Mouse (Mus musculus): ENCODE results near the gene Vmn2r86. TPM values are rescaled to one million over a fixed set of nuclear protein-coding genes. Genes with fewer than 3 reads are reported as not detected.
A peak's percentile ranks its signal among the peaks of the same experiment; 100 is the strongest.
"Not testable (repeated sequence)": the region's sequence is repeated elsewhere in the genome, so short reads cannot be mapped to it uniquely, and the experiment has no call there.

Gene Vmn2r86
- not detected in 2 replicates for polyA plus RNA-seq (2016; fragmentation: Nextera tagmentation; extraction: Ambion mirVana)

GRCm38 (mm10) chr10:130455950-130456349 is at the start of gene Vmn2r86:
Gene Vmn2r86 (minus strand): TSS chr10:130456050.
- H3K36me3 ChIP-seq (replicated peaks): not testable (repeated sequence)
- 85% methylated on average over 1 of the region's 1 CpGs for WGBS

GRCm38 (mm10) chr10:130497296-130497695 is 41.4 kb upstream of the Vmn2r86 start, which contains the start of gene Vmn2r87:
Gene Vmn2r87 (minus strand): TSS chr10:130497396.
- DNase-seq (ENCODE audit: low spot score): no peak
- Histone ChIP-seq H3K4me1 (no peaks in the 10 kb centered on the region), H3K27ac (replicated peaks) (no peak within 1 kb of the TSS), H3K9me3 (no peaks in the 10 kb centered on the region), H3K4me3 (no peak within 1 kb of the TSS), H3K27me3 (replicated peaks; ENCODE audit: low read depth, poor library complexity, severe bottlenecking) (no peaks in the 10 kb centered on the region), H3K36me3 (replicated peaks) (no peaks in the 10 kb centered on the region)

More at GRCm38 (mm10) chr10:130455950-130456349, at the start of gene Vmn2r86:
- H3K9me3 ChIP-seq; H3K27ac ChIP-seq (replicated peaks); H3K4me3 ChIP-seq; H3K27me3 ChIP-seq (replicated peaks; ENCODE audit: low read depth, poor library complexity, severe bottlenecking); H3K4me1 ChIP-seq; DNase-seq (ENCODE audit: low spot score): not testable (repeated sequence)

- 6% methylated on average over 36 of the region's 36 CpGs for WGBS
- peak overlapping the region; percentile 86 for H3K27ac ChIP-seq (replicated peaks)
- no peaks in the 10 kb centered on the region for H3K9me3 ChIP-seq
- peaks cover 5% of the 10 kb centered on the region; the same call in 1 of the 2 replicates for H3K4me1 ChIP-seq
- H3K36me3 ChIP-seq (replicated peaks): no peaks in the 10 kb centered on the region
- H3K27me3 ChIP-seq (replicated peaks; ENCODE audit: low read depth, poor library complexity, severe bottlenecking): no peaks in the 10 kb centered on the region
- DNase-seq (ENCODE audit: low spot score): peak; percentile 85
- peak overlapping the region; percentile 60 for H3K4me3 ChIP-seq
Observed at GRCm38 (mm10) chr10:130470311-130470760, 14.5 kb upstream of the Vmn2r86 start.

GRCm38 (mm10) chr10:130444776-130445175 is 11.1 kb downstream of the Vmn2r86 start:
- Histone ChIP-seq H3K27ac (replicated peaks) (no peak overlapping the region), H3K4me1 (no peaks in the 10 kb centered on the region), H3K27me3 (replicated peaks; ENCODE audit: low read depth, poor library complexity, severe bottlenecking) (no peaks in the 10 kb centered on the region), H3K4me3 (no peak overlapping the region), H3K9me3 (no peaks in the 10 kb centered on the region), H3K36me3 (replicated peaks) (no peaks in the 10 kb centered on the region)
- no peak for DNase-seq (ENCODE audit: low spot score)
- WGBS: 92% methylated on average over 21 of the region's 21 CpGs

GRCm38 (mm10) chr10:130434185-130434898 is 21.5 kb downstream of the Vmn2r86 start:
- H3K4me1 ChIP-seq; H3K9me3 ChIP-seq; H3K4me3 ChIP-seq; H3K27ac ChIP-seq (replicated peaks); H3K27me3 ChIP-seq (replicated peaks; ENCODE audit: low read depth, poor library complexity, severe bottlenecking); DNase-seq (ENCODE audit: low spot score); H3K36me3 ChIP-seq (replicated peaks): not testable (repeated sequence)
- WGBS: 85% methylated on average over 11 of the region's 11 CpGs

- H3K4me1 ChIP-seq; H3K9me3 ChIP-seq; H3K27me3 ChIP-seq (replicated peaks; ENCODE audit: low read depth, poor library complexity, severe bottlenecking): not testable (repeated sequence)
Observed at GRCm38 (mm10) chr10:130429603-130430002, 26.2 kb downstream of the Vmn2r86 start, which contains the start of gene Vmn2r85. Gene Vmn2r85 (minus strand): TSS chr10:130429703.

GRCm38 (mm10) chr10:130422368-130422767 is 33.5 kb downstream of the Vmn2r86 start:
- WGBS: 86% methylated on average over 2 of the region's 2 CpGs
- H3K27ac ChIP-seq (replicated peaks): not testable (repeated sequence)

More at GRCm38 (mm10) chr10:130429603-130430002, 26.2 kb downstream of the Vmn2r86 start, which contains the start of gene Vmn2r85:
- DNase-seq (ENCODE audit: low spot score); H3K27ac ChIP-seq (replicated peaks); H3K4me3 ChIP-seq; H3K36me3 ChIP-seq (replicated peaks): not testable (repeated sequence)

GRCm38 (mm10) chr10:130420401-130420800 is 35.4 kb downstream of the Vmn2r86 start:
- no peaks in the 10 kb centered on the region for H3K27me3 ChIP-seq (replicated peaks; ENCODE audit: low read depth, poor library complexity, severe bottlenecking)
- no peak for DNase-seq (ENCODE audit: low spot score)
- no peaks in the 10 kb centered on the region for H3K4me1 ChIP-seq
- H3K4me3 ChIP-seq: no peak overlapping the region
- 83% methylated on average over 3 of the region's 3 CpGs for WGBS
- no peak overlapping the region for H3K27ac ChIP-seq (replicated peaks)
- H3K36me3 ChIP-seq (replicated peaks): no peaks in the 10 kb centered on the region
- H3K9me3 ChIP-seq: no peaks in the 10 kb centered on the region

More at GRCm38 (mm10) chr10:130422368-130422767, 33.5 kb downstream of the Vmn2r86 start:
- H3K4me1 ChIP-seq; H3K36me3 ChIP-seq (replicated peaks); H3K27me3 ChIP-seq (replicated peaks; ENCODE audit: low read depth, poor library complexity, severe bottlenecking); H3K9me3 ChIP-seq; H3K4me3 ChIP-seq; DNase-seq (ENCODE audit: low spot score): not testable (repeated sequence)

- H3K4me1 ChIP-seq; H3K4me3 ChIP-seq; H3K9me3 ChIP-seq; H3K27me3 ChIP-seq (replicated peaks; ENCODE audit: low read depth, poor library complexity, severe bottlenecking); H3K27ac ChIP-seq (replicated peaks); H3K36me3 ChIP-seq (replicated peaks); DNase-seq (ENCODE audit: low spot score): not testable (repeated sequence)
- WGBS: 60% methylated on average over 2 of the region's 2 CpGs
Observed at GRCm38 (mm10) chr10:130419954-130420353, 35.9 kb downstream of the Vmn2r86 start.

- H3K4me1 ChIP-seq: not testable (repeated sequence)
Observed at GRCm38 (mm10) chr10:130416352-130416751, 39.5 kb downstream of the Vmn2r86 start.

GRCm38 (mm10) chr10:130412167-130412698 is 43.6 kb downstream of the Vmn2r86 start:
- WGBS: 69% methylated on average over 35 of the region's 35 CpGs
- not testable (repeated sequence) for DNase-seq (ENCODE audit: low spot score); H3K9me3 ChIP-seq; H3K36me3 ChIP-seq (replicated peaks); H3K27ac ChIP-seq (replicated peaks); H3K4me3 ChIP-seq; H3K4me1 ChIP-seq; H3K27me3 ChIP-seq (replicated peaks; ENCODE audit: low read depth, poor library complexity, severe bottlenecking)

More at GRCm38 (mm10) chr10:130416352-130416751, 39.5 kb downstream of the Vmn2r86 start:
- not testable (repeated sequence) for DNase-seq (ENCODE audit: low spot score); H3K27me3 ChIP-seq (replicated peaks; ENCODE audit: low read depth, poor library complexity, severe bottlenecking); H3K27ac ChIP-seq (replicated peaks); H3K36me3 ChIP-seq (replicated peaks); H3K9me3 ChIP-seq; H3K4me3 ChIP-seq

GRCm38 (mm10) chr10:130394232-130394631 is 61.6 kb downstream of the Vmn2r86 start, which contains the start of gene Vmn2r84:
Gene Vmn2r84 (minus strand): TSS chr10:130394332.
- H3K4me1 ChIP-seq: no peaks in the 10 kb centered on the region

More at GRCm38 (mm10) chr10:130394232-130394631, 61.6 kb downstream of the Vmn2r86 start, which contains the start of gene Vmn2r84:
- no peak for DNase-seq (ENCODE audit: low spot score)
- no peak within 1 kb of the TSS for H3K27ac ChIP-seq (replicated peaks)
- H3K27me3 ChIP-seq (replicated peaks; ENCODE audit: low read depth, poor library complexity, severe bottlenecking): no peaks in the 10 kb centered on the region
- H3K4me3 ChIP-seq: no peak within 1 kb of the TSS
- no peaks in the 10 kb centered on the region for H3K9me3 ChIP-seq
- no peaks in the 10 kb centered on the region for H3K36me3 ChIP-seq (replicated peaks)
